Mouse (Mus musculus) forebrain, embryonic 16.5 days (tissue): ENCODE results near the gene Tnfaip3. TPM values are rescaled to one million over a fixed set of nuclear protein-coding genes. Genes with fewer than 3 reads are reported as not detected.

Experiments
- ATAC-seq: fragments of 200-750 bp; cut with Nextera tagmentation; 2 replicates; pipeline ENCODE4 v1.8.0; 2017; ENCODE audit warnings: mild to moderate bottlenecking, moderate library complexity
- H3K27ac ChIP-seq: fragments of 300-500 bp; sonication (generic); 2 replicates; pipeline ENCODE4 v1.5.1; 2014; ENCODE audit warnings: low read length, control low read depth
- H3K27me3 ChIP-seq: fragments of 300-500 bp; sonication (generic); replicated peaks from 2 replicates; pipeline ENCODE4 v1.6.1; 2014; ENCODE audit warnings: low read length; ENCODE audit not compliant: control insufficient read depth, insufficient read depth
- H3K36me3 ChIP-seq: fragments of 300-500 bp; sonication (generic); 2 replicates; pipeline ENCODE4 v1.6.1; 2014; ENCODE audit not compliant: control insufficient read depth, insufficient read depth
- H3K4me1 ChIP-seq: fragments of 300-500 bp; sonication (generic); replicated peaks from 2 replicates; pipeline ENCODE4 v1.6.1; 2014; ENCODE audit warnings: low read length; ENCODE audit not compliant: control insufficient read depth, insufficient read depth
- H3K4me2 ChIP-seq: fragments of 300-500 bp; sonication (generic); 2 replicates; pipeline ENCODE4 v1.6.1; 2014; ENCODE audit warnings: mild to moderate bottlenecking, low read length, control low read depth
- H3K4me3 ChIP-seq: fragments of 300-500 bp; sonication (generic); replicated peaks from 2 replicates; pipeline ENCODE4 v1.5.1; 2014; ENCODE audit warnings: mild to moderate bottlenecking, low read length, control low read depth
- H3K9ac ChIP-seq: fragments of 300-500 bp; sonication (generic); replicated peaks from 2 replicates; pipeline ENCODE4 v1.6.1; 2014; ENCODE audit warnings: low read depth, low read length, control low read depth
- H3K9me3 ChIP-seq: fragments of 300-500 bp; sonication (generic); 2 replicates; pipeline ENCODE4 v1.6.1; 2016; ENCODE audit warnings: low read length; ENCODE audit not compliant: control insufficient read depth
- WGBS: fragments of 180-500 bp; shearing (Covaris S2); extraction: QIAGEN DNeasy Blood & Tissue Kit; methylation state at CpG from one replicate; pipeline ENCODE4 v1.1.7; 2014; 5-methylcytosine and 5-hydroxymethylcytosine counted together
- polyA plus RNA-seq: library from polyadenylated mRNA; unstranded; fragments of >200 nt; fragmentation: Nextera tagmentation; extraction: Ambion mirVana; gene quantifications from 2 replicates; pipeline ENCODE4 v1.2.1, GENCODE M21; 2015

The Tnfaip3 gene
- polyA plus RNA-seq, 1 experiment from 2014 or later, result 2.5 TPM

- ATAC-seq, result no peak
- Histone ChIP-seq H3K27me3 (no peaks in the 10 kb centered on the region), H3K4me3 (no peak overlapping the region), H3K9me3 (no peaks in the 10 kb centered on the region), H3K27ac (no peak overlapping the region), H3K4me2 (no peak overlapping the region), H3K36me3 (no peaks in the 10 kb centered on the region), H3K9ac (no peak overlapping the region), H3K4me1 (no peaks in the 10 kb centered on the region)
- WGBS, result 54% methylated on average over 5 of the region's 5 CpGs
Observed at GRCm38 (mm10) chr10:19023622-19024326, 8.3 kb upstream of the Tnfaip3 start.

GRCm38 (mm10) chr10:19022272-19022671 is 6.8 kb upstream of the Tnfaip3 start:
- Histone ChIP-seq H3K9me3 (no peaks in the 10 kb centered on the region), H3K27ac (no peak overlapping the region), H3K27me3 (no peaks in the 10 kb centered on the region), H3K9ac (no peak overlapping the region), H3K36me3 (no peaks in the 10 kb centered on the region), H3K4me2 (no peak overlapping the region), H3K4me1 (no peaks in the 10 kb centered on the region), H3K4me3 (no peak overlapping the region)
- ATAC-seq, result no peak
- 87% methylated on average over 1 of the region's 1 CpGs for WGBS

- Histone ChIP-seq H3K4me2 (no peak overlapping the region), H3K9ac (no peak overlapping the region), H3K9me3 (no peaks in the 10 kb centered on the region), H3K4me3 (no peak overlapping the region), H3K36me3 (no peaks in the 10 kb centered on the region), H3K27ac (no peak overlapping the region), H3K4me1 (peaks cover 10% of the 10 kb centered on the region; the same call in 1 of the 2 replicates), H3K27me3 (no peaks in the 10 kb centered on the region)
- WGBS, result 76% methylated on average over 4 of the region's 4 CpGs
- ATAC-seq, result no peak
Observed at GRCm38 (mm10) chr10:19016823-19017471, 1.5 kb upstream of the Tnfaip3 start.

GRCm38 (mm10) chr10:19014381-19015256 is 838 bp downstream of the Tnfaip3 start:
- under 1% methylated on average over 43 of the region's 43 CpGs for WGBS
- ATAC-seq, result peak; percentile 79
- H3K27ac ChIP-seq, result peak overlapping the region; percentile 45
- no peaks in the 10 kb centered on the region for H3K27me3 ChIP-seq
- H3K4me1 ChIP-seq, result peaks cover 10% of the 10 kb centered on the region; the same call in 1 of the 2 replicates
- peak overlapping the region; percentile 82 for H3K9ac ChIP-seq
- H3K36me3 ChIP-seq, result no peaks in the 10 kb centered on the region
- H3K4me3 ChIP-seq, result peak overlapping the region; percentile 80
- H3K4me2 ChIP-seq, result peak overlapping the region; percentile 73
- no peaks in the 10 kb centered on the region for H3K9me3 ChIP-seq

GRCm38 (mm10) chr10:19013351-19013750 is 2.1 kb downstream of the Tnfaip3 start:
- H3K4me1 ChIP-seq, result peaks cover 10% of the 10 kb centered on the region; the same call in 1 of the 2 replicates
- no peaks in the 10 kb centered on the region for H3K36me3 ChIP-seq
- no peak overlapping the region for H3K4me3 ChIP-seq
- no peak for ATAC-seq
- whole genome bisulfite sequencing, result 91% methylated on average over 3 of the region's 3 CpGs
- H3K9ac ChIP-seq, result no peak overlapping the region
- no peaks in the 10 kb centered on the region for H3K27me3 ChIP-seq
- H3K27ac ChIP-seq, result no peak overlapping the region
- no peaks in the 10 kb centered on the region for H3K9me3 ChIP-seq
- no peak overlapping the region for H3K4me2 ChIP-seq

- 92% methylated on average over 3 of the region's 3 CpGs for WGBS
- Histone ChIP-seq H3K4me1 (peaks cover 10% of the 10 kb centered on the region; the same call in 1 of the 2 replicates), H3K36me3 (no peaks in the 10 kb centered on the region), H3K4me3 (no peak overlapping the region), H3K27me3 (no peaks in the 10 kb centered on the region), H3K4me2 (no peak overlapping the region), H3K9ac (no peak overlapping the region), H3K9me3 (no peaks in the 10 kb centered on the region), H3K27ac (no peak overlapping the region)
- no peak for ATAC-seq
Observed at GRCm38 (mm10) chr10:19012616-19013015, 2.8 kb downstream of the Tnfaip3 start.

GRCm38 (mm10) chr10:19011832-19012440 is 3.5 kb downstream of the Tnfaip3 start:
- Histone ChIP-seq H3K9me3 (no peaks in the 10 kb centered on the region), H3K4me3 (no peak overlapping the region), H3K4me1 (peaks cover 10% of the 10 kb centered on the region; the same call in 1 of the 2 replicates), H3K36me3 (no peaks in the 10 kb centered on the region), H3K27ac (no peak overlapping the region), H3K27me3 (no peaks in the 10 kb centered on the region), H3K4me2 (no peak overlapping the region), H3K9ac (no peak overlapping the region)
- no peak for ATAC-seq
- WGBS, result 81% methylated on average over 7 of the region's 7 CpGs

GRCm38 (mm10) chr10:19010414-19010813 is 5.0 kb downstream of the Tnfaip3 start:
- peaks cover 6% of the 10 kb centered on the region; the same call in 1 of the 2 replicates for H3K4me1 ChIP-seq
- 87% methylated on average over 8 of the region's 8 CpGs for WGBS
- no peaks in the 10 kb centered on the region for H3K36me3 ChIP-seq
- no peak for ATAC-seq
- no peaks in the 10 kb centered on the region for H3K9me3 ChIP-seq
- no peak overlapping the region for H3K4me3 ChIP-seq
- no peak overlapping the region for H3K27ac ChIP-seq
- H3K4me2 ChIP-seq, result no peak overlapping the region
- no peak overlapping the region for H3K9ac ChIP-seq
- H3K27me3 ChIP-seq, result no peaks in the 10 kb centered on the region
